Mouse (Mus musculus) mesoderm, embryonic 11.5 days (tissue): Measurements from ENCODE around the gene Akap8l.
A peak's percentile ranks its signal among the peaks of the same experiment; 100 is the strongest.

Experiments used
- DNase-seq: peaks from one replicate; pipeline ENCODE4 v3.0.0-alpha.2; 2012; ENCODE audit warnings: low read depth, low spot score

The Akap8l gene

GRCm38 (mm10) chr17:32358192-32358942 is 8.0 kb upstream of the Akap8l start:
- no peak for DNase-seq

DNA sequence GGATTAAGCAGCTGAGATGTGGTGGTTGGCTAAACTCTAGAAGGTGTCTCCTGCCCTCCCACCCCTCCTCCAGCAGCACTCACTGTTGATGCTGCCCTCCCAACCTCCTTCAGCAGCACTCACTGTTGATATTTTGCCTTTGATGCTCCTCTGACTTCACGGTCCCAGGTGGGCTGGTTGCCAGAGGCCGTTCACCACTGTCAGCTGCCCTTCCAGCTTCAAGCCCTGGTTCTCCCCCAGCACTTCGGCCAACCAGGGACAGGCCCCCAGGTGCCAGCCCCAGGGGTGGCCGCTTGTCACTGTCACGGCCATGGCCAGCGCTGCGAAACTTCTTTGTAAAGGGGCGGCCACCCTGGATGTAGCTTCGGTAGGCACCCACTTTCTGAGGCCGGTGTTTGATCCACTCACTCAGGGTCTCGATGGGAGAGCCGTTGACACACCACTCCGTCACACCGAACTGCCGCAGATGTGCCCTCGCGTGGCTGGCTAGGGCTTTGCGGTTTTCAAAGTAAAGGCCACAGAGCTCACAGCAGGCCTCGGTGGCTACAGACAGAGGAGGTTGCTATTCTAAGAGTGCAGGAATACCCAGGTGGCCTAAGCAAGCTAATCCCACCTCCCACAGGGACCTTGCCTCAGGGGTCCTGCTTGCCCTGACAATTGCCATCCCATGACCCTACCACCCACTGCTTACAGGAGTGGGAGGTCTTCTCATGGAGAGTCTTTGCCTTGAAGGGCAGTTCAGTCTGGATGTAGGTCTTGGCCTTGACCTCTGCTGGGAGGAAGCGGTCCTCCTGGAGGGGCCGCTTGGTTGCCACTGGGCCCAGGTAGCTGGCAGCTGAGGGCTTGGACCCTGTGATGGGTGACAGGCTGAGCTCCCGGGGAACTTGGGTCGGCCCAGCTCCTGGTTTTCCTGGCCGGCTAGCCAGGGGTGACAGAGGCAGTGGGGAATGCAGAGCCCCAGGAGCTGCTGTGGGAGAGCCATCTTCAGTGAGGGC is 6.7 kb upstream of the Akap8l start:
- no peak for DNase-seq

DNA sequence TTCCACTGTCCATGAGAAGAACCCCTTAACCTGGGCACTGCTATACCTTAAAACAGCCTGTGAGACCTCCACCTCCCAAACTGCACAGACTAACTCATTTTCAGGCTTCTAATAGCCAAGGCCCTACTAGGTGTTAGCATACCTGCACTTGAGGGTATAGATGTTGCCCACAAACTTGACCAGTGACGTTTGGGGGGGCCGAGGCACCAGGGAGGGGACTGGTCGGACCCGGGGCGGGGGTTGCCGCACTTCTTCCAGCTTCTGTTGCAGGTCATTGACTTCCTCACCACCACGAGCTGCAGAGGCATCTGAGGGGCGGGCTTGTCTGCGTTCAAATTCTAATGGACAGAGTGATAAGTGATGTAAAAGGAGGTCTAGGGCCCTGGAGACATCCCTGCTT is 5.9 kb upstream of the Akap8l start:
- DNase-seq: no peak

DNA sequence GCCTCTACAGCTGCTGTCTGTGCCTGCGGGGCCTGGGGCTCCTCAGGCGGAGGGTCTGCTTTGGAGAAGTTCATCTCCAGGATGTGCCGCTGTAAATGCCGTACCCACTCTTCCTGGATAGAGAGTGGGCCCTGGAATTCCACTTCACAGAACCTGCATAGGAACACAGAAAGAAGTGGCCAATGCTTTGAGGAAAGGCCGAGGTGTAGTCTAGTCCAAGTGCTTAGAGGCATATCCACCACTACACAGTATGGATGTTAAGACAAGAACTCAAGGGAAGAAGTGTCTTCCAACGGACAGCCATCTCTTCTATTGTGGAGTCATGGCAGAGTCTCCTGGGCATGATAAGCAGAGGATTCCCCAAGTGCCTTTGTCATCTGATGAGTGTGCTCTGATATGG is 4.6 kb upstream of the Akap8l start:
- DNase-seq: no peak

- no peak for DNase-seq
Observed at GRCm38 (mm10) chr17:32354211-32354610, 3.8 kb upstream of the Akap8l start.

DNA sequence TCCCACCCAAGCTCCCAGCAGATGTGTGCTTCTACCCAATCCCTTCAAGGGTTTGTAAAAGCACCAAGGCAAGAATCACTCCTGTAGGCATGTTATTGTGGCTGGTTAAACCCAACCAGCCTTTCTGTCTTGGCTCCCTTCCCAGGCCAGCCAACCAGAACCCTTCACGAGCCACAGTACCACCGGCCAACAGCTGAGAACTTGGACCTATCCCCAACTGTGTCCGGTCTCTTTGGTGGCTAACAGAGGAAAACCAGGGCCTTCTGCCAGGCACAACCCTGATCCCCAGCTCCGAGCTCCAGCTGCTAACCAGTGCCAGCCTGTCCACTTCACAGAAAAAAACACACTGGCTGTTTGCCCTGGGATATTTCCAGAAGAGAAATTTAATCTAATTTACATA is 3.3 kb upstream of the Akap8l start:
- no peak for DNase-seq

- no peak for DNase-seq
Observed at GRCm38 (mm10) chr17:32351726-32352125, 1.3 kb upstream of the Akap8l start.

DNA sequence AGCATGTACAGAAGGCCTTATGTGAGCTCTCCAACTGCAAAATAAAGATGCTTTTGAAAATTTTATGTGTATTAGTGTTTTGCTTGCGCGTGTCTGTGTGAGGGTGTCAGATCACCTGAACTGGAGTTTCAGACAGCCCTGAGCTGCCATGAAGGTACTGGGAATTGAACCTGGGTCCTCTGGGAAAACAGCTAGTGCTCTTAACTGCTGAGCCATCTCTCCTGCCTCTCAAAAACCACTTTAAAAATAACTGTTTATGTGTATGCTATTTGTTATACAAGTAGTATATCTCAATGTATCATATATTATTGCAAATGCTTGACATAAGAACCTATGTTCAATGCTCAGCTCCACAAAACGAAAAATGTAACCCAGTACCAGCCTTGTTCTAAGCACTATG is 862 bp upstream of the Akap8l start:
- DNase-seq: no peak

GRCm38 (mm10) chr17:32349851-32350381 is 491 bp downstream of the Akap8l start:
- no peak for DNase-seq

DNA sequence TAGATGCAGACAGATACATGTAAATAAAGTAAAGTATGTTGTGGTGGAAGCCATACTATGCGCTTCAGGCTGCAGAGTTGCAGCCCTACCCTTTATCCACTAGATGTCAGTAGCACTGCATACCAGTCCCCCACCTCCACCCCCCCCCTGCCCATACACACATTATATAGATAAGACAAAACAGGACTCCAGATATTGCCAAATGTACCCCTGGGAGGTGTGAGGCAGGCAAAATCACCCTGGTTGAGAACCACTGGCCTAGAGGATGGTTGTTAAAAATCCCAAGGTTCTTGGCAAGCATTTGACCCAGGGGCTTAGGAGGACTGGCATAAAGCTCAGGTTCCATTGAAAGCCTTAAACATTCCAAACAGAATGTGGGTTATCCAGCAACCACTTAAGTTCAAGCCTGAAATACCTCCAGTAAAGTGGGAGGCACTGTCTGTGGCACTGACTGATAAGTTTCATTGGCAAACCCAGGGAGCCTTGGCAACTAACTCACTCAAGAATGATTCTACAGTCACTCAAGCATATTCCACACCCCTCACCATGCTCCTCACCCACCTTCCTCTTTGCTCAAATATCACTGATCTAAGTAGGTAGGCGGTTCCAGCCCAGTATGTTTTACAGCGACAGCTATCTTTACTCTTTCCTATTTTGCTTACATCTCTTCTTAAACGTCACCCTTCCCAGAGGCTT is 1.2 kb downstream of the Akap8l start:
- peak; percentile 53 for DNase-seq

GRCm38 (mm10) chr17:32348406-32348805 is 2.0 kb downstream of the Akap8l start:
- DNase-seq: no peak

GRCm38 (mm10) chr17:32341102-32341501 is 9.3 kb downstream of the Akap8l start:
- DNase-seq: no peak

DNA sequence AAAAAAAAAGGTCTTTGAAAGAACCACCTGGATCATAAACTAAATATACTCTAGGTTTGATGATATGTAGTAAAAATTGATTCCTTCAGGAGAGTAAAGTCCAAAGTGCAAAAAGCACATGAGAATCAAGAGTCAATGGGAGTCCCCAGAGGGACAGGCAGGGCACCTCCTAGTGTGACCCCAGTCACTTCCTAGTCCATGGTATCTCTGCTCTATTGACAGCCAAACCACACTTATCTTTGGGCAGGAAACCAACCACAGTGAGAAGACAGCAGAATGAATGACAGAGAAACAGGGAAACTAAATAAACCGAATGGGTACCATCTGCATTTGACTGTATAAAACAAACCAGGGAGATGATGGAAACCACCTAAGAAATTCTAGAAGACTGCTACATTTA is 10.3 kb downstream of the Akap8l start:
- no peak for DNase-seq

GRCm38 (mm10) chr17:32335869-32336268 is 14.5 kb downstream of the Akap8l start:
- DNase-seq: no peak

DNA sequence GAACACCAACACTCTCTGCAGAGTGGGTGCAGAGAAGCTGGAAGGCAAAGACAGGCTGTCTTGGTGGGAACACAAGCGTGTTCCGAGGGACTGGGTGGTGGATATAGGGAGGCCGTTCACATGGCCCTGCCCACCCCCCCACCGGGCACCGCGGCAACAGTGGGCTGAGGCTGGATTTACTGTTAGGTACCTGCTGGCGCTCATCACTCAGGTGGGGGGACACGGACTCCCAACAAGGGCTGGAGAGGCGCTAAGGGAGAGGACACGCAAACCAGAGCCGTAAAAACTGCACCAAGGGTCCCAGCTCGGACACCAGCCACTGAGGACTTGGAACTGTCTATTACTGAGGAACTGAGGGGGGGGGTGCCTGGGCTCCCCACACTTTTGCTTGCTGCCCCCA is 15.5 kb downstream of the Akap8l start:
- DNase-seq: no peak

- no peak for DNase-seq
Observed at GRCm38 (mm10) chr17:32333675-32334303, 16.6 kb downstream of the Akap8l start.

DNA sequence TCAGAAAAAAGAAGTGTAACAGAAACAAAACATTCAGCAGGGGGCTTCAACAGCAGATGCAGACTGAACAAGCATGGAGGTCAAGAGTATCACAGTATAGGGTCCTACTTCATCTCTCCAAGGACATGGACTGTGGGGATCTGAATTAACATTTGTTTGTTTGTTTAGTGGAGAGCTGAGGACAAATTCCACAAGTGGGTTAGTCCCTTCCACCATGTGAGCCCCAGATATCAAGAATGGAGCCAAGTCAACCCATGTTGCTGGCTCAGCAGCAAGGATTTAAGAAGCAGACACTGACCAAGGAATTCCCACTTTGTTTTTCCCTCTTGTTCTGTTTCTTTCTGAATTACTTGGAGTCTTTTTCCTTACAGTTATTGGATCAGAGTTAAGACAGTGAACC is 22.9 kb downstream of the Akap8l start:
- no peak for DNase-seq

GRCm38 (mm10) chr17:32322809-32323208 is 27.6 kb downstream of the Akap8l start:
- DNase-seq: no peak

GRCm38 (mm10) chr17:32321836-32322235 is 28.6 kb downstream of the Akap8l start:
- no peak for DNase-seq

- no peak for DNase-seq
Observed at GRCm38 (mm10) chr17:32321390-32321734, 29.0 kb downstream of the Akap8l start.

DNA sequence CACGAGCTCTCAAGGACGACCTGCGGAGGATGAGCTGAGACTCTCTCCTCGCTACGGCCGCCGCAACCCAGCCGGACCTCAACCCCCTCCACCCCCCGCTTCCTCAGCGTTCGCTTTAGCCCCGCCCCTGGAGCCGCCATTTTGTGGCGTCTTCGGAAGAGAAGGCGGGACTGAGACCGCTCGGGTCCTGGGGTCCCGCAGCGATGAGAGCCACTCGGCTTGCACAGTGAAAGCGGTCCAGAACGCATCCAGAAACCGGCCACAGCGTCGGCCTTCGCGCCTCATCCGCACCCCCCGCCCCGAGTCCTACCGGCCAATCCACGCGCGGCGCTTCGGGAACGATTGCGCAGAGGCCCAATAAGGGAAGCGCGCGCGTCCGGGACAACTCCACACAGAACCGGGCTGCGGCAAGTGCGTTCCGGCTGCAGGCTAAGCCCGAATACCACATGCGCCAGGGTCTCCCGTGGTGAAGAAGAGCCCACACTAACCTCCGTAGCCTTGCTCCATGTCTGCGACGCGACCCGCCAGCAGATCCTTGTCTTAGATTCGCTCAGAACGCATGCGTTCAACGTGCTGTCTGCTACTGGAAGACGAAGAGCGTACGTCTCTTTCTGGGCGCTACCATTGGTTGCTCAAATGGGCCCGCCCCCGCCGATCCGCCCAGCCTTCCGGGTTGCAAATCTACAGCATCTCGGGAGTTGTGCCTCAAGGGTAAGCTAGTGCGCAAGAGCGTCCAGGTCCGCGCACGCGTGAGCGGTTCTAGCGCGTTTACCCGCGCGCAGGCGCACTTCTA is 29.6 kb downstream of the Akap8l start, which contains the start of gene Akap8:
TSS of gene Akap8 (minus strand) at position 642 of the 793 bp plus-strand sequence.
- DNase-seq: peak; percentile 99
